Mouse (Mus musculus): ENCODE measurements at regions not wholly inside any gene's neighbourhood (a gene's known extent, or its start where the extent isn't known, plus 50 kb on each side); places are given as distances from the start of the nearest gene placed in this dataset.

- DNase-seq (ENCODE audit: low read depth, low spot score) = no peak
These were observed 426.9 kb downstream of the Sorl1 start for GRCm38 (mm10) chr9:41697160-41697559.

GRCm38 (mm10) chr9:41682911-41683310 is 441.2 kb downstream of the Sorl1 start:
- no peak for DNase-seq (ENCODE audit: low read depth, low spot score)

- DNase-seq (ENCODE audit: low read depth, low spot score) = no peak
These were observed 448.4 kb downstream of the Sorl1 start for GRCm38 (mm10) chr9:41675656-41676055.

- no peak for DNase-seq (ENCODE audit: low read depth, low spot score)
These were observed 451.1 kb downstream of the Sorl1 start for GRCm38 (mm10) chr9:41672958-41673357.

GRCm38 (mm10) chr9:41668741-41669140 is 455.4 kb downstream of the Sorl1 start:
- no peak for DNase-seq (ENCODE audit: low read depth, low spot score)

- DNase-seq (ENCODE audit: low read depth, low spot score) = no peak
These were observed 459.0 kb downstream of the Sorl1 start for GRCm38 (mm10) chr9:41665000-41665685.

- DNase-seq (ENCODE audit: low read depth, low spot score) = no peak
These were observed 463.5 kb downstream of the Sorl1 start for GRCm38 (mm10) chr9:41660576-41660975.

GRCm38 (mm10) chr9:41660011-41660410 is 464.1 kb downstream of the Sorl1 start:
- DNase-seq (ENCODE audit: low read depth, low spot score) = no peak

- DNase-seq (ENCODE audit: low read depth, low spot score) = no peak
These were observed 470.2 kb upstream of the Ubash3b start for GRCm38 (mm10) chr9:41631564-41632205.

- no peak for DNase-seq (ENCODE audit: low read depth, low spot score)
These were observed 459.8 kb upstream of the Ubash3b start for GRCm38 (mm10) chr9:41621341-41621740.

- no peak for DNase-seq (ENCODE audit: low read depth, low spot score)
These were observed 452.5 kb upstream of the Ubash3b start for GRCm38 (mm10) chr9:41614002-41614401.

- no peak for DNase-seq (ENCODE audit: low read depth, low spot score)
These were observed 451.5 kb upstream of the Ubash3b start for GRCm38 (mm10) chr9:41612802-41613550.

- no peak for DNase-seq (ENCODE audit: low read depth, low spot score)
These were observed 450.9 kb upstream of the Ubash3b start for GRCm38 (mm10) chr9:41612452-41612795.

GRCm38 (mm10) chr9:41611534-41612451 is 450.3 kb upstream of the Ubash3b start:
- peak; percentile 20 for DNase-seq (ENCODE audit: low read depth, low spot score)

- no peak for DNase-seq (ENCODE audit: low read depth, low spot score)
These were observed 448.9 kb upstream of the Ubash3b start for GRCm38 (mm10) chr9:41610347-41610746.

- DNase-seq (ENCODE audit: low read depth, low spot score) = no peak
These were observed 444.6 kb upstream of the Ubash3b start for GRCm38 (mm10) chr9:41606136-41606535.

GRCm38 (mm10) chr9:41604916-41605315 is 443.4 kb upstream of the Ubash3b start:
- DNase-seq (ENCODE audit: low read depth, low spot score) = no peak

GRCm38 (mm10) chr9:41600778-41601177 is 439.3 kb upstream of the Ubash3b start:
- DNase-seq (ENCODE audit: low read depth, low spot score) = no peak

GRCm38 (mm10) chr9:41599874-41600273 is 438.4 kb upstream of the Ubash3b start:
- no peak for DNase-seq (ENCODE audit: low read depth, low spot score)

GRCm38 (mm10) chr9:41595749-41596148 is 434.3 kb upstream of the Ubash3b start:
- no peak for DNase-seq (ENCODE audit: low read depth, low spot score)

- DNase-seq (ENCODE audit: low read depth, low spot score) = no peak
These were observed 432.5 kb upstream of the Ubash3b start for GRCm38 (mm10) chr9:41593998-41594397.
